Mouse (Mus musculus): ENCODE measurements at regions not wholly inside any gene's neighbourhood (a gene's known extent, or its start where the extent isn't known, plus 50 kb on each side); places are given as distances from the start of the nearest gene placed in this dataset.

DNA sequence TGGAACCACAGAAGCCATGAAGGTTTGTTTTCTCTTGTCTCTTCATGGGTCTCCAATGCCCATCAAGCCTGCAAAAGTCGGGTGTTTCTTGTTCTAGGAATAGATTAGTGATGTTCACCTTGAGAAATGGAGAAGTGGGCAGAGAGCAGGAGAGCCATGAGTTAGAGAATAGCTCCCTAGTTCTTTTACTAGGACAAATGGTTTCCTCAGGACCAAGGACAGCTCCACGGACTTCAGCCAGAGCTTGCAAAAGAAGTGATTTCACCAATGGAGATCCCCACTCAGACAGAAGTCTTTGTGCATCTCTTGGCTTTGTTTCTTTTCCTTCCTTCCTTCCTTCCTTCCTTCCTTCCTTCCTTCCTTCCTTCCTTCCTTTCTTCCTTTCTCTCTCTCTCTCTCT is 166.3 kb upstream of the 1700012A03Rik start:
- WGBS: 50% methylated on average over 2 of the region's 2 CpGs
- Histone ChIP-seq H3K4me1 (ENCODE audit: control insufficient read depth, insufficient read depth, low read length) (no peaks in the 10 kb centered on the region), H3K27ac (ENCODE audit: insufficient read depth, low read depth, low read length) (no peak overlapping the region), H3K4me3 (ENCODE audit: insufficient read depth, low read depth, low read length) (no peak overlapping the region)
- no peak for TF ChIP-seq POLR2A (IDR thresholded peaks at IDR 0.05; ENCODE audit: insufficient read depth, low read depth, low read length)
- no peak for TF ChIP-seq CTCF (IDR thresholded peaks at IDR 0.05; ENCODE audit: insufficient read depth, low read depth, low read length)

DNA sequence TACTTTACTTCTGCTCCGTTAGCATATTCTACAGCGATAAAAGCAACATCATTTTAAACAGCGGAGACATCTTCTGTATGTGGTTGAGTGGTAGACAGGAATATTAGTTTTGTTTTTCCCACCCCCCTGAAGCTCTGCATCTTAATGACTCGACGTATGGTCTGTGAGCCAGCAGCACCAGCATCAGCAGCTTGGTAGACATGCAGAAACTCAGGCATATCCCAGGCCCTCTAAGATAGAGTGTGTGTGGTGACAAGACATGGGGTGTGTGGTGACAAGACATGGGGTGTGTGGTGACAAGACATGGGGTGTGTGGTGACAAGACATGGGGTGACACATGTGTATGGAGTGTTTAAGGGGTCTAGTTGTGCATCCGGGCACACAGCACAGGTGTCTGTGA is 175.4 kb upstream of the 1700012A03Rik start:
- WGBS: 95% methylated on average over 6 of the region's 6 CpGs
- H3K4me3 ChIP-seq (ENCODE audit: insufficient read depth, low read depth, low read length): no peak overlapping the region
- H3K4me1 ChIP-seq (ENCODE audit: control insufficient read depth, insufficient read depth, low read length): peaks cover 2% of the 10 kb centered on the region; the same call in 1 of the 2 replicates
- TF ChIP-seq POLR2A (IDR thresholded peaks at IDR 0.05; ENCODE audit: insufficient read depth, low read depth, low read length) (no peak), CTCF (IDR thresholded peaks at IDR 0.05; ENCODE audit: insufficient read depth, low read depth, low read length) (no peak)
- H3K27ac ChIP-seq (ENCODE audit: insufficient read depth, low read depth, low read length): no peak overlapping the region

DNA sequence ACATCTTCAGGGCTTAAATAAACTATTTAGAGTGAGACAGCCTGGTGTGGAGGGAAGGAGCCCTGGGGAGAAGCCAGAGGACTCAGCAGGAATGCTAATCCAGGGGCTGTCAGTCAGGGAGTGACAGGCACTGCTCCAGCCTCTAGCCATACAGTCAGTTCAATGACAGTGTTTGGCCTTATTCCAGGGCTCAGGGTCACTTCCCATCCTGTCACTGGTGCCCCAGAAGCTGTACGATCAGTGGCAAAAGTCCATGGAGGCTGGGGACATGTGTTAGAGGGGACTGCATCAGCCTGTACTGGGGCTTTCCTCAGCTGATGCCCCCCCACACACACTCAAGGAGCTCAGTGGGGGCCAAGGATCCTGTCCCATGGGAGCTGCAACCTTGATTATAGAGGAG is 176.1 kb upstream of the 1700012A03Rik start:
- no peak overlapping the region for H3K27ac ChIP-seq (ENCODE audit: insufficient read depth, low read depth, low read length)
- no peak for TF ChIP-seq CTCF (IDR thresholded peaks at IDR 0.05; ENCODE audit: insufficient read depth, low read depth, low read length)
- no peak overlapping the region for H3K4me3 ChIP-seq (ENCODE audit: insufficient read depth, low read depth, low read length)
- 83% methylated on average over 1 of the region's 1 CpGs for WGBS
- peaks cover 2% of the 10 kb centered on the region; the same call in 1 of the 2 replicates for H3K4me1 ChIP-seq (ENCODE audit: control insufficient read depth, insufficient read depth, low read length)

DNA sequence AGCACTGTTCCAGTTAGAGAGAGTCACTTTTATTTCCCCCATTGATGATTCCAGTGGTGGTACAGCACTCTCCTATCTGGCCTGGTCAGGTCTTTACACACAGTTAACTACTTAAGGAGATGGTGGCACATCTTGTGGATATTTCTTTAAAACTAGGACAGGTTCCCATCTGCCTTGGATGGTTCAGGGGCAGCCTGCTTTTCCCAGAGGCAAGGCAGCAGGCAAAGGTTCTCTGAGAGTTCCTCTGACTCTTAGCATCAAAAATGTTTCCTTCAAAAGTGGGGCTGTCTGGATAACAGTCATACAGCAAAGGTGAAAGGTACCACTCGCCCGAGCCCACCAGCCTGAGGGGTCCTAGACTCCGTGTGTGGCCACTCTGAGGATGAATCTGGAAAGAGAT is 178.3 kb upstream of the 1700012A03Rik start:
- Histone ChIP-seq H3K27ac (ENCODE audit: insufficient read depth, low read depth, low read length) (no peak overlapping the region), H3K4me1 (ENCODE audit: control insufficient read depth, insufficient read depth, low read length) (peaks cover 2% of the 10 kb centered on the region; the same call in 1 of the 2 replicates), H3K4me3 (ENCODE audit: insufficient read depth, low read depth, low read length) (no peak overlapping the region)
- WGBS: 94% methylated on average over 3 of the region's 3 CpGs
- no peak for TF ChIP-seq CTCF (IDR thresholded peaks at IDR 0.05; ENCODE audit: insufficient read depth, low read depth, low read length)
- TF ChIP-seq POLR2A (IDR thresholded peaks at IDR 0.05; ENCODE audit: insufficient read depth, low read depth, low read length): no peak

DNA sequence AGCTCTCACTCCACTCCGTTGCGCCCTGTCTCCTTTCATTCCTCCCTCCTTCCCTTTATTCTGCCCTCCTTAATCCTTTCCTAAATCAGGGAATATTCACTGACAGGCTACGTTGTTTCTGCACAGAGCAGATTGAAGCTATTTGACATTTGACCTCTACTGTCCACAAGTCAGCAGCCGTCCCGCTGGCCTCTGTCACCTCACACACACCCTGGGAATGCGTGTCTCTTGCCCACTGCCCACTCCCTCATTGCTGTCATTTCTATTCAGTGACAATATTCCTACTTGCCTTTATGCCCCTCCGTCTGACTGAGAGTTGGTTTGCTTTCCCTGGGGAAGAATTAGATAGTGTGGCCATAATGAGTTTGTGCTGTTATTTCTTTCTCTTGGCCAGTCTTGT is 188.1 kb upstream of the 1700012A03Rik start:
- no peak overlapping the region for H3K27ac ChIP-seq (ENCODE audit: insufficient read depth, low read depth, low read length)
- no peaks in the 10 kb centered on the region for H3K4me1 ChIP-seq (ENCODE audit: control insufficient read depth, insufficient read depth, low read length)
- no peak for TF ChIP-seq CTCF (IDR thresholded peaks at IDR 0.05; ENCODE audit: insufficient read depth, low read depth, low read length)
- no peak for TF ChIP-seq POLR2A (IDR thresholded peaks at IDR 0.05; ENCODE audit: insufficient read depth, low read depth, low read length)
- 45% methylated on average over 7 of the region's 7 CpGs for WGBS
- no peak overlapping the region for H3K4me3 ChIP-seq (ENCODE audit: insufficient read depth, low read depth, low read length)

DNA sequence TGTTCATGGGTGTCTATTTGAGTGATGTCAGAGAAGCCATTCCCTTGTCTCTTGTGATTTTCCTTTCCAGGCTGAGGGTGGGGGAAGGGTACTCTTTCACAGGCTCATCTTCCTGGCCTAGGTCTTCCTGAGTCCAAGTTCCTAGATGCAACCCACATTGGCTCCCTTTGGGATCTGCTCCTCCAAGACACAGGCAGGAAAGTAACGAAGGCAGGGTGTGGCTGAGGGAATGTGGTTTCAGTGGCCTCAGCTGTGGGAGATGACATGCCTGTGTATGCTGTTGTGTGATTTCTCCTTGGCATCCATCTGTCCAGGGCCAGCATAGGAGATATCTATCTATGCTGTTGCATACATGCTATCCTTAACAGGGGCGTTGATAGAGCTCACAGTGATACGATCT is 190.4 kb upstream of the 1700012A03Rik start:
- no peak for TF ChIP-seq POLR2A (IDR thresholded peaks at IDR 0.05; ENCODE audit: insufficient read depth, low read depth, low read length)
- no peak for TF ChIP-seq CTCF (IDR thresholded peaks at IDR 0.05; ENCODE audit: insufficient read depth, low read depth, low read length)
- Histone ChIP-seq H3K27ac (ENCODE audit: insufficient read depth, low read depth, low read length) (no peak overlapping the region), H3K4me3 (ENCODE audit: insufficient read depth, low read depth, low read length) (no peak overlapping the region), H3K4me1 (ENCODE audit: control insufficient read depth, insufficient read depth, low read length) (no peaks in the 10 kb centered on the region)
- 93% methylated on average over 3 of the region's 3 CpGs for WGBS

DNA sequence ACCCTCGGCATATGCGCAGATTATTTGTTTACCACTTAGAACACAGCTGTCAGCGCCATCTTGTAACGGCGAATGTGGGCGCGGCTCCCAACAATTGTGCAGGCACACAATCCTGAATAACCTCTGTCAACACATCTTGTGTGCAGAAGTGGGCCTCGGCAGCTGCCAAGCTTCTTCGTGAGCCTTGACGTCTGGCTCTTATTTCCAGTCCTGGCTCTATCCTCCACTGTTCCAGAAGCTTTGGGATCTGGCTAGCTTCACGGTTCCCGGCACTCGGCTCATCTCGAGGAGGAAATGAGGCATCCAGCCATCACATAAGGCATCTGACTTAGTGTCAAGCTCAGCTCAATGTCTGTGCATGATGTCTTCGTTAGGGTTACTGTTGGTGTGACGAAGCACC is 195.8 kb upstream of the 1700012A03Rik start:
- TF ChIP-seq CTCF (IDR thresholded peaks at IDR 0.05; ENCODE audit: insufficient read depth, low read depth, low read length) (no peak), POLR2A (IDR thresholded peaks at IDR 0.05; ENCODE audit: insufficient read depth, low read depth, low read length) (no peak)
- no peak overlapping the region for H3K27ac ChIP-seq (ENCODE audit: insufficient read depth, low read depth, low read length)
- H3K4me1 ChIP-seq (ENCODE audit: control insufficient read depth, insufficient read depth, low read length): no peaks in the 10 kb centered on the region
- 96% methylated on average over 14 of the region's 16 CpGs for WGBS
- H3K4me3 ChIP-seq (ENCODE audit: insufficient read depth, low read depth, low read length): no peak overlapping the region

DNA sequence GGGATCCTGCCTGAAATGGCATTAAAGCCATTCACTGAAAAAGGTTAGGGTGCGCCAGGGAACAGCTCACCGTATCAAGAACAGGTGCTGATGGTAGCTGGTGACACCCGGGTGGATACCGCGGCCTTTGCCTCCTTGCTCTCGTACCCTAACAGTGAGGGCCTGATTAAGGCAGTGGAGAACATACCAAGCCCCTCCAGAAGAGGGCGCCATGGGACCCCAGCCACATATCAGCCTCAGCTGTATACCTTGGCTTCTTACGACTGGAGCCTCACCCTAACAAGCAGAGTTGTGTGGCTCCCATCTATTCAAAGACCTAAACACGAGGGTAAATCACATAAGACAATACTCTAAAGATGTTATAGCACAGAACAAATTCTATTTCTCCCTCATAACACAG is 203.7 kb upstream of the 1700012A03Rik start:
- Histone ChIP-seq H3K4me1 (ENCODE audit: control insufficient read depth, insufficient read depth, low read length) (peaks cover 7% of the 10 kb centered on the region), H3K27ac (ENCODE audit: insufficient read depth, low read depth, low read length) (no peak overlapping the region), H3K4me3 (ENCODE audit: insufficient read depth, low read depth, low read length) (no peak overlapping the region)
- 92% methylated on average over 9 of the region's 9 CpGs for WGBS
- no peak for TF ChIP-seq CTCF (IDR thresholded peaks at IDR 0.05; ENCODE audit: insufficient read depth, low read depth, low read length)

DNA sequence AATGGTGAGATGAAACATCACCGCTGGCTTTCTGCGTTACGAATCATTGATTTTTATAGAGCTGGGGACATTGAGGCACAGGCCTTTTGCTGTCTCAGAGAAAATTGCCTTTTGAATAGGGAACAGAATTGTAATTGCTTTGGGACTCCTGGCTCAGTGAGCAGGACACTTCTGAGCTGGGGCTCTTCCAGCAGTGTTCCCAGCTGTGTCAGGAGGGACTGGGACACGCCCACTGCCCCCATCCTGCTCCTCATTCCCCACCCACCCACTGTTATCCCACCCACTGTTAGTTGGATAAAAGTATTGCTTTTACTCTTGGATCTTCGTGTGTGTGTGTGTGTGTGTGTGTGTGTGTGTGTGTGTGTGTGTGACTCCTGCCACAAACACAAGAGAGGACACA is 204.4 kb upstream of the 1700012A03Rik start:
- H3K4me3 ChIP-seq (ENCODE audit: insufficient read depth, low read depth, low read length): no peak overlapping the region
- WGBS: 87% methylated on average over 5 of the region's 5 CpGs
- TF ChIP-seq POLR2A (IDR thresholded peaks at IDR 0.05; ENCODE audit: insufficient read depth, low read depth, low read length) (no peak), CTCF (IDR thresholded peaks at IDR 0.05; ENCODE audit: insufficient read depth, low read depth, low read length) (no peak)
- peaks cover 7% of the 10 kb centered on the region for H3K4me1 ChIP-seq (ENCODE audit: control insufficient read depth, insufficient read depth, low read length)
- no peak overlapping the region for H3K27ac ChIP-seq (ENCODE audit: insufficient read depth, low read depth, low read length)

DNA sequence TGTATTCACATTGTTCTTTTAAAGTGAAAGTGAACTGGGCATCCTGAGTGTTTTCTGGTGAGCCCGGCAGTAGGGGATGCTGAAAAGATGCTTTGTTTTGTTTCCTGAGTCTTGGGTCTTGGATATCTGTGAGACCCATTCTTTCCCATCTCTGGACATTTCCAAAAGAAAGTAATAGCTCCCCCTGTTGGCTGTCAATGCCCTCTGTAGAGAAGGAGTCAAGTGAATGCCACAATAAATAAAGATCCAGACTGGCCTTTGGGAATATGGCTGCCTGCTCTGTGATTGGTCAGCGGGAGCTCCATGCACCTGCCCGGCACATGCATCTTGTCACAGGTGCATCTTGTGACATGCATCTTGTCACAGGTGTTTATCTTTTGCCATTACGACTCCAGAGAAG is 209.4 kb upstream of the 1700012A03Rik start:
- WGBS: 92% methylated on average over 4 of the region's 4 CpGs
- no peak overlapping the region for H3K4me3 ChIP-seq (ENCODE audit: insufficient read depth, low read depth, low read length)
- peaks cover 7% of the 10 kb centered on the region for H3K4me1 ChIP-seq (ENCODE audit: control insufficient read depth, insufficient read depth, low read length)
- H3K27ac ChIP-seq (ENCODE audit: insufficient read depth, low read depth, low read length): no peak overlapping the region
- TF ChIP-seq CTCF (IDR thresholded peaks at IDR 0.05; ENCODE audit: insufficient read depth, low read depth, low read length): no peak
- TF ChIP-seq POLR2A (IDR thresholded peaks at IDR 0.05; ENCODE audit: insufficient read depth, low read depth, low read length): no peak

Data from olfactory bulb, adult 2 months (tissue).